Comparison of ENCODE assay signal across 6 mouse cellular contexts in genomic region chr1:153305728-153306127, GRCm38 (mm10). TPM values are rescaled to one million over a fixed set of nuclear protein-coding genes. Genes with fewer than 3 reads are reported as not detected.
A peak's percentile ranks its signal among the peaks of the same experiment; 100 is the strongest.
DNase-seq lines count a peak whose midpoint lies in the region; TF ChIP-seq lines count a peak whose summit lies in the region.
"Not testable (repeated sequence)": the region's sequence is repeated elsewhere in the genome, so short reads cannot be mapped to it uniquely, and the experiment has no call there.

No protein-coding gene starts in this region.

- peak overlapping the region; percentile 49; the same call in 1 of the 2 replicates for H3K27ac ChIP-seq in brown adipose tissue, adult 24 weeks (replicated peaks; ENCODE audit: low read depth, low read length)
- peak overlapping the region; percentile 35; the same call in 1 of the 2 replicates for H3K27ac ChIP-seq in gastrocnemius, adult 2 months

- peaks cover 38% of the 10 kb centered on the region for H3K4me1 ChIP-seq in brown adipose tissue, adult 24 weeks (ENCODE audit: control insufficient read depth, insufficient read depth, insufficient read length, low read length)

- DNase-seq in CD4-positive, CD25-positive, alpha-beta regulatory T cell, adult 2 months (ENCODE audit: low read depth, low spot score), result peak; percentile 43
- DNase-seq in gastrocnemius, adult 2 months, result not testable (repeated sequence)
- DNase-seq in heart, postnatal 4 days, result peak; percentile 3
- peak; percentile 20 for DNase-seq in liver
- DNase-seq in thymus, postnatal 25 days, result peak; percentile 20

- not testable (repeated sequence) for H3K4me3 ChIP-seq in brown adipose tissue, adult 24 weeks (ENCODE audit: insufficient read depth, low read depth, low read length); gastrocnemius, adult 2 months

- intact Hi-C loops in gastrocnemius, adult 2 months (cut with DNase I), result loop anchor here (5.0 kb wide), 1 partner anchor 68 kb away; no protein-coding TSS in a partner anchor

- TF ChIP-seq CTCF in gastrocnemius, adult 2 months (IDR thresholded peaks at IDR 0.05), result not testable (repeated sequence)

RNA-seq across cellular contexts. Expression of gene Lamc1, which starts 26.9 kb away (rescaled TPM):
- 47.1 and 62.0 TPM in 2 replicates for polyA plus RNA-seq in brown adipose tissue, adult 24 weeks (2012; ENCODE audit: insufficient read depth, insufficient read length, missing spikeins)
- total RNA-seq in gastrocnemius, adult 2 months (2021), result 10 to 100 TPM; 67.7 to 71.6 TPM
- total RNA-seq in heart, postnatal 4 days (2021), result 100 to 1,000 TPM; 351 to 364 TPM

Comparison
In these comparisons a context has a peak if more than half of its experiments do, and no peak if none do; other contexts are left out.
1. RNA of gene Lamc1, which starts 26.9 kb away (total RNA-seq): 351 to 364 TPM in heart, postnatal 4 days; 67.7 to 71.6 TPM in gastrocnemius, adult 2 months; every median in the first group is over 4 times any median in the second.